Mouse (Mus musculus) liver, embryonic 11.5 days (tissue): ENCODE measurements at regions not wholly inside any gene's neighbourhood (a gene's known extent, or its start where the extent isn't known, plus 50 kb on each side); places are given as distances from the start of the nearest gene placed in this dataset.

Experiments used
- ATAC-seq: fragments of 200-750 bp; cut with Nextera tagmentation; replicated peaks from 2 replicates; pipeline ENCODE4 v1.8.0; 2017; ENCODE audit warnings: moderate number of reproducible peaks, mild to moderate bottlenecking, moderate TSS enrichment, moderate library complexity; ENCODE audit not compliant: low FRiP score
- DNase-seq: peaks from one replicate; pipeline ENCODE4 v3.0.0-alpha.2; 2017; ENCODE audit warnings: low spot score
- H3K27ac ChIP-seq: fragments of 300-500 bp; sonication (generic); 2 replicates; pipeline ENCODE4 v1.5.1; 2014; ENCODE audit warnings: mild to moderate bottlenecking, low read depth, low read length, control low read depth
- H3K27me3 ChIP-seq: fragments of 300-500 bp; sonication (generic); replicated peaks from 2 replicates; pipeline ENCODE4 v1.6.1; 2014; ENCODE audit warnings: low read length, mixed read lengths; ENCODE audit not compliant: control insufficient read depth, insufficient read depth
- H3K36me3 ChIP-seq: fragments of 300-500 bp; sonication (generic); 2 replicates; pipeline ENCODE4 v1.6.1; 2014; ENCODE audit warnings: mild to moderate bottlenecking, low read length, moderate library complexity, mixed read lengths; ENCODE audit not compliant: control insufficient read depth, insufficient read depth
- H3K4me1 ChIP-seq: fragments of 300-500 bp; sonication (generic); replicated peaks from 2 replicates; pipeline ENCODE4 v1.6.1; 2014; ENCODE audit warnings: low read length, mixed read lengths; ENCODE audit not compliant: control insufficient read depth, insufficient read depth
- H3K4me2 ChIP-seq: fragments of 300-500 bp; sonication (generic); 2 replicates; pipeline ENCODE4 v1.6.1; 2014; ENCODE audit warnings: mild to moderate bottlenecking, control low read depth, moderate library complexity
- H3K4me3 ChIP-seq: fragments of 300-500 bp; sonication (generic); 2 replicates; pipeline ENCODE4 v1.5.1; 2014; ENCODE audit warnings: low read depth, low read length, control low read depth
- H3K9ac ChIP-seq: fragments of 300-500 bp; sonication (generic); 2 replicates; pipeline ENCODE4 v1.6.1; 2014; ENCODE audit warnings: low read depth, low read length, control low read depth
- H3K9me3 ChIP-seq: fragments of 300-500 bp; sonication (generic); 2 replicates; pipeline ENCODE4 v1.6.1; 2016; ENCODE audit warnings: low read length, inconsistent platforms, mixed read lengths; ENCODE audit not compliant: control insufficient read depth
- WGBS: fragments of 180-500 bp; shearing (Covaris S2); extraction: QIAGEN DNeasy Blood & Tissue Kit; methylation state at CpG from one replicate; pipeline ENCODE4 v1.1.7; 2014; 5-methylcytosine and 5-hydroxymethylcytosine counted together

GRCm38 (mm10) chr9:90494888-90495287 is 224.3 kb upstream of the Tbc1d2b start:
- H3K4me2 ChIP-seq, result no peak overlapping the region
- no peaks in the 10 kb centered on the region for H3K27me3 ChIP-seq
- DNase-seq, result no peak
- H3K9ac ChIP-seq, result no peak overlapping the region
- no peak for ATAC-seq
- WGBS, result 56% methylated on average over 1 of the region's 1 CpGs
- H3K27ac ChIP-seq, result no peak overlapping the region
- no peak overlapping the region for H3K4me3 ChIP-seq
- no peaks in the 10 kb centered on the region for H3K9me3 ChIP-seq
- H3K36me3 ChIP-seq, result no peaks in the 10 kb centered on the region
- H3K4me1 ChIP-seq, result no peaks in the 10 kb centered on the region

DNA sequence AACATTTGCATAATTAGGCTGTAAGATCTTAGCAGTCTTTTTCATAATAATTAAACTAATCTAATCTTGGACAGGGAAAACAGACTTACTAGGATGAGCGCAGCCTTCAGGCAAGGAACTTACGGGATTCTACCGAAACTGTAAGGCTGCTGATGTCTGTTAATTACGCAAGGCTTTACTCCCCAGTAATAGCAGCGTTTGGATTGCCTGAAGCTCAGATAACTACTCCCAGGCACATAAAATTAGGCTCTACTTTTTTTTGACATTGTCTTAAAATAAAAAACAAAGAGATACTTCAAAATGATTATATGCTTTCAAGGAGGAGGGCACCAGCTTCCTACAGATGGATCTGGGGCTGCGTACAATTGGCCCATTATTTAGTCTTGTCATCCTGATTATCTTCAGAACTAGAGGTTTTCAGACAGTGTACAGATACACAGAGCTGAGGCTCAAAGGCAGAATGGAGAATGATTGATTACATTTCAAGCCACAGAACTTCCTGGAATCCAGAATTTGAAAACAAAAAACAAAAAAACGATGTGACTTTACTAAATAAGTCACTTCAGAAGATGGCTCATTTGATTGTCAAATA is 220.1 kb upstream of the Tbc1d2b start:
- no peaks in the 10 kb centered on the region for H3K36me3 ChIP-seq

DNA sequence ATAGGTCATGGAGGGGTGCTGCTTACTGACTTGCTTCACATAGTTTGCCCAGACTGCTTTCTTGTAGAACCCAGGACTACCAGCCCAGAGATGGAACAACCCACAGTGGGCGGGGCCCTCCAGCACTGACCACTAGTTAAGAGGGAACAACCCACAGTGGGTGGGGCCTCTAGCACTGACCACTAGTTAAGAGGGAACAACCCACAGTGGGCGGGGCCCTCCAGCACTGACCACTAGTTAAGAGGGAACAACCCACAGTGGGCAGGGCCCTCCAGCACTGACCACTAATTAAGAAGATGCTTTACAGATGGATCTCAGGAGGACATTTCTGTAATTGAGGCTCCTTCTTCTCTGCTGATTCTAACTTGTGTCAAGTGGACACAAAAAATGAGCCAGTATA is 180.0 kb upstream of the Tbc1d2b start:
- H3K9ac ChIP-seq, result no peak overlapping the region
- no peak for DNase-seq
- no peak overlapping the region for H3K4me2 ChIP-seq
- H3K9me3 ChIP-seq, result no peaks in the 10 kb centered on the region
- H3K4me1 ChIP-seq, result no peaks in the 10 kb centered on the region
- no peaks in the 10 kb centered on the region for H3K36me3 ChIP-seq
- H3K4me3 ChIP-seq, result no peak overlapping the region
- H3K27ac ChIP-seq, result no peak overlapping the region
- WGBS, result 88% methylated on average over 2 of the region's 2 CpGs
- H3K27me3 ChIP-seq, result no peaks in the 10 kb centered on the region
- ATAC-seq, result no peak

More for the DNA sequence above, 220.1 kb upstream of the Tbc1d2b start:
- Histone ChIP-seq H3K4me2 (no peak overlapping the region), H3K27me3 (no peaks in the 10 kb centered on the region), H3K4me1 (no peaks in the 10 kb centered on the region), H3K9me3 (no peaks in the 10 kb centered on the region), H3K27ac (no peak overlapping the region), H3K9ac (no peak overlapping the region), H3K4me3 (no peak overlapping the region)
- DNase-seq (no peak), ATAC-seq (no peak)
- WGBS, result 75% methylated on average over 7 of the region's 7 CpGs

DNA sequence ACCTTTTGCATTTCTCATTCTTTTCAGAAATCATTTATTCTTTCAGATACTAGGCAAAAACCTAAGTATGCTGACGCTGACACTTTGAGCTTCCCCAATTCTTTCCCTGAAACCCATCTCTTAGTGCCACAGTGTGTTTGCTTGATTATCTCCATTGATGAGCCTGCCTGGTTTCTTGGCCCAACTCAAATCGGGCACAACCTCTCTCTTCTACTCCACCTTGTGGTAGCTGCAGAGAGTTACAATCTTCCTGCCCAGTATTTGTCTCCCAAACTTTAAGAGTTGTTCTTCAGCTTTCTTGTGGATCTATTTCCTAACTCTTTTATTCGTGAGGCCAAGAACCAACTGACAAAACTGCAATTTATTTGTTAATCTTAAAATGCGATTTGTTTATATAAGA is 176.4 kb upstream of the Tbc1d2b start:
- 17% methylated on average over 4 of the region's 4 CpGs for WGBS
- no peak overlapping the region for H3K4me2 ChIP-seq
- no peaks in the 10 kb centered on the region for H3K36me3 ChIP-seq
- H3K4me1 ChIP-seq, result no peaks in the 10 kb centered on the region
- H3K9me3 ChIP-seq, result no peaks in the 10 kb centered on the region
- no peak overlapping the region for H3K9ac ChIP-seq
- ATAC-seq (0 out of 2 replicates have a peak, but pooled peaks have one; percentile 60), DNase-seq (no peak)
- no peak overlapping the region for H3K27ac ChIP-seq
- no peaks in the 10 kb centered on the region for H3K27me3 ChIP-seq
- no peak overlapping the region for H3K4me3 ChIP-seq

DNA sequence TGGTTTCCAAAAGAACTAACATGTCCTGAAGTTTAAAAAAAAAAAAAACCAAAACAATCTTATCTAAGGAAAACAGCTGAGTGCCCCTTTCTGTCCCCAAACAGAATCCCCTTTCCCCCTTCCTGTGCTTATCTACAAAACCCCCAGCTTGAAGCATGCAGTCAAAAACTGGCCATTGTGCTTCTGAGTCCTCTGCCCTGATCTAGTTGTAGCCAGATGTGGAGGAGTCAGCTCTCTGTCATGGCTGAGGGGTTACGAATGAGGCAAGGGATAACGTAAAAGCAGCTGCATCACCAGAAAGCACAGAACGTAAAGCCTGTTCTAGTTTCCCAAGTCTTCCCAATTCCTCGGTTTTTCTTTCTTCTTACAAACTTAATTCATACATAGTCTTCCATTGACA is 164.3 kb upstream of the Tbc1d2b start:
- no peaks in the 10 kb centered on the region for H3K9me3 ChIP-seq
- no peaks in the 10 kb centered on the region for H3K27me3 ChIP-seq
- no peaks in the 10 kb centered on the region for H3K4me1 ChIP-seq
- no peak overlapping the region for H3K9ac ChIP-seq
- no peaks in the 10 kb centered on the region for H3K36me3 ChIP-seq
- no peak overlapping the region for H3K4me2 ChIP-seq
- H3K4me3 ChIP-seq, result no peak overlapping the region
- no peak overlapping the region for H3K27ac ChIP-seq
- WGBS, result 34% methylated on average over 4 of the region's 4 CpGs
- no peak for DNase-seq
- ATAC-seq, result peak; percentile 51

DNA sequence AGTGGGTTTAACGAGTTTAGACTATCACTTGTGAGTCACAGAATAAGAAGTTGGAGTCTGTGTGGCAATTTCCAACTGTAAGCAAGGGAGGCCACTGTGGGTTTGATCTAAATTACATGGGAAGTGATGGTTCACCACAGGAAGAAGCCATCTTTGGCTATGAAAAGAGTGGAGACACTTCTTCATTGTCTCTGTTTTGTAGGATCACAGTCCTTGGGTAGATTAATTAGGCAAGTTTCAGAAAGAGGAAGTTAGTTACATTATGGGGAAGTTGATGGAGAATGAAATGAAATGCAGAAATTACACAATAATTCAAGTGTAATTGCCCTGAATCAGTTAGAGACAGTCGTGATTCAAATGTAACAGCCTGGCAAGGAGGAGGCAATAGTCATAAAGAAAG is 160.3 kb upstream of the Tbc1d2b start:
- ATAC-seq (no peak), DNase-seq (no peak)
- H3K27ac ChIP-seq, result no peak overlapping the region
- H3K36me3 ChIP-seq, result no peaks in the 10 kb centered on the region
- H3K4me2 ChIP-seq, result no peak overlapping the region
- H3K9ac ChIP-seq, result no peak overlapping the region
- no peaks in the 10 kb centered on the region for H3K27me3 ChIP-seq
- 41% methylated on average over 2 of the region's 2 CpGs for WGBS
- H3K4me1 ChIP-seq, result no peaks in the 10 kb centered on the region
- no peaks in the 10 kb centered on the region for H3K9me3 ChIP-seq
- H3K4me3 ChIP-seq, result no peak overlapping the region

- no peaks in the 10 kb centered on the region for H3K27me3 ChIP-seq
- no peak overlapping the region for H3K4me2 ChIP-seq
- H3K36me3 ChIP-seq, result no peaks in the 10 kb centered on the region
- no peak overlapping the region for H3K27ac ChIP-seq
- H3K9ac ChIP-seq, result no peak overlapping the region
- ATAC-seq, result no peak
- no peak for DNase-seq
- no peaks in the 10 kb centered on the region for H3K4me1 ChIP-seq
- no peaks in the 10 kb centered on the region for H3K9me3 ChIP-seq
- 83% methylated on average over 6 of the region's 6 CpGs for WGBS
- H3K4me3 ChIP-seq, result no peak overlapping the region
Observed at GRCm38 (mm10) chr9:90421662-90422061, 151.1 kb upstream of the Tbc1d2b start.

GRCm38 (mm10) chr9:90419762-90420541 is 149.3 kb upstream of the Tbc1d2b start:
- H3K4me2 ChIP-seq, result no peak overlapping the region
- no peak overlapping the region for H3K9ac ChIP-seq
- H3K4me1 ChIP-seq, result no peaks in the 10 kb centered on the region
- H3K4me3 ChIP-seq, result no peak overlapping the region
- no peak for ATAC-seq
- 83% methylated on average over 7 of the region's 7 CpGs for WGBS
- no peak overlapping the region for H3K27ac ChIP-seq
- no peaks in the 10 kb centered on the region for H3K9me3 ChIP-seq
- DNase-seq, result no peak
- no peaks in the 10 kb centered on the region for H3K36me3 ChIP-seq
- H3K27me3 ChIP-seq, result no peaks in the 10 kb centered on the region

DNA sequence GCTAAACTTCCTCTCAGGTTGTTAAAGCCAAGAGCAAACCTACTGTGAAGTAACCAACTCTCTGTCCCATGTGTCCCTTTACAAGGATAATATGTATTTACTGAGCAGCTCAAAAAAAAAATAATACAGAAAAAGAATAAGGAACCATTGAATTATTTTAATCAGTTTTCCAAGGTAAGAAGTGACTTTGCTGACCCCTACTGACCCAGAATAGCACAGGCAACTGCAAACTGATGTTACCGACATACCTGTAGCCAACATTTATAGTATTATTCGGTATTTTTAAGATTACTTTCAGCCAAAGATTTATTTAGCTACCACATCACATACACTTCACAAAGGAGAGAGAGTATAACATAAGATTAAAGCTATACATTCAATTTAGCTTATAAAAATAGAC is 138.2 kb upstream of the Tbc1d2b start:
- Histone ChIP-seq H3K36me3 (no peaks in the 10 kb centered on the region), H3K9ac (no peak overlapping the region), H3K27ac (no peak overlapping the region), H3K27me3 (no peaks in the 10 kb centered on the region), H3K4me3 (no peak overlapping the region), H3K4me1 (no peaks in the 10 kb centered on the region), H3K4me2 (no peak overlapping the region), H3K9me3 (no peaks in the 10 kb centered on the region)
- no peak for ATAC-seq
- WGBS, result 45% methylated on average over 2 of the region's 2 CpGs
- no peak for DNase-seq
